Mouse (Mus musculus): ENCODE data around the gene Aktip. TPM values are rescaled to one million over a fixed set of nuclear protein-coding genes. Genes with fewer than 3 reads are reported as not detected.

The Aktip gene
- polyA plus RNA-seq, 2 experiments, result 30.4 to 58.0 TPM

DNA sequence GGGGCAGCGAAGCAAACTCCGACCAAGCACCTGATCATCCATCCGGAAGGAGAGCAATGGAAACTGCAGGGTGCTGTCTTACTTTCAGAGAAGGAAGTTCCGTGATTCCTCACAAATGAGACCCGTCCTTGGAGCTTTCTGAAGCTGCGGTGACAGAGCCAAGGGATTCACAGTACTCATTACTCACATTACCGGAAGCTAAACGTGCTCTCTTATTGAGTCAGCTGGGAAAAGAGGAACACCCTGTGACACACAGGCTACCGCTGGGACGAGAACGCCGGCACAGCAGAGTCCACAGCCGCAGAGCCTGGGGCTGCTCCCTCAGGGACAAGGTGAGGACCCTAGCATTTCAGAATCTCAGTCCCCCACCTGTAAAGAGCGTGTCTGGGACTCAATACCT is 23.6 kb downstream of the Aktip start:
- Histone ChIP-seq H3K4me2 (replicated peaks; ENCODE audit: low read depth, low read length, severe bottlenecking) (no peak overlapping the region), H3K4me3 (replicated peaks; ENCODE audit: low read length) (no peak overlapping the region), H3K9me3 (ENCODE audit: control insufficient read depth, low read length) (no peaks in the 10 kb centered on the region), H3K27ac (replicated peaks; ENCODE audit: low read depth, low read length) (no peak overlapping the region), H3K9ac (ENCODE audit: low read depth, low read length, severe bottlenecking) (no peak overlapping the region), H3K36me3 (ENCODE audit: control insufficient read depth, insufficient read depth, low read length) (no peaks in the 10 kb centered on the region), H3K4me1 (ENCODE audit: control insufficient read depth, insufficient read depth, low read length) (peaks cover 6% of the 10 kb centered on the region), H3K27me3 (ENCODE audit: control insufficient read depth, insufficient read depth, low read length) (no peaks in the 10 kb centered on the region)
- ATAC-seq (ENCODE audit: low FRiP score, low read depth) (no peak), DNase-seq (ENCODE audit: low spot score) (no peak)
- TF ChIP-seq POLR2A (IDR thresholded peaks at IDR 0.05; ENCODE audit: borderline replicate concordance, extremely low read depth, insufficient read depth, insufficient read length), result no peak
- 82% methylated on average over 14 of the region's 14 CpGs for WGBS

DNA sequence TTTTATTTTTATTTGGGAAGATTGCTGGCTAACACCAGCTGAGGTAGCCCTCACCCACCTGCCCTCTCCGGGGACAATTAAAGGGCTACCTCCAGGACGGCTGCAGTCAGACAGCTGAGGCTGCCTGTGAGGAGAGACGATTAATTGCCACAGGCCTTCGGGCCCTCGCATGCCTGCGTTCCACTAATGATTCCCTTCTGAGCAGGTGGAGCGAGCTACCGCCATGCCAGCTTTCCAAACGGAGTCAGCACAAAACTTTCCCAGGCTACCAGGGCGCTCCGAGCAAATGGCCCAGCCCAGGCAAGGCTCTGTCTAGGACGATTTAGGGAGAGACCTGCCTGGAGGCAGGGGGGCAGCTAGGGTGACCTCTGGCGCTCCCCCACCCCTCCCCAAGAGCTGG is 28.2 kb downstream of the Aktip start:
- H3K4me2 ChIP-seq (replicated peaks; ENCODE audit: low read depth, low read length, severe bottlenecking), result no peak overlapping the region
- no peaks in the 10 kb centered on the region for H3K27me3 ChIP-seq (ENCODE audit: control insufficient read depth, insufficient read depth, low read length)
- peak; percentile 47; the same call in 1 of the 2 replicates for ATAC-seq (ENCODE audit: low FRiP score, low read depth)
- no peaks in the 10 kb centered on the region for H3K36me3 ChIP-seq (ENCODE audit: control insufficient read depth, insufficient read depth, low read length)
- no peak overlapping the region for H3K4me3 ChIP-seq (replicated peaks; ENCODE audit: low read length)
- H3K9ac ChIP-seq (ENCODE audit: low read depth, low read length, severe bottlenecking), result no peak overlapping the region
- peak; percentile 26 for DNase-seq (ENCODE audit: low spot score)
- no peaks in the 10 kb centered on the region for H3K9me3 ChIP-seq (ENCODE audit: control insufficient read depth, low read length)
- peaks cover 6% of the 10 kb centered on the region for H3K4me1 ChIP-seq (ENCODE audit: control insufficient read depth, insufficient read depth, low read length)
- 13% methylated on average over 13 of the region's 13 CpGs for WGBS
- H3K27ac ChIP-seq (replicated peaks; ENCODE audit: low read depth, low read length), result no peak overlapping the region
- no peak for TF ChIP-seq POLR2A (IDR thresholded peaks at IDR 0.05; ENCODE audit: borderline replicate concordance, extremely low read depth, insufficient read depth, insufficient read length)

DNA sequence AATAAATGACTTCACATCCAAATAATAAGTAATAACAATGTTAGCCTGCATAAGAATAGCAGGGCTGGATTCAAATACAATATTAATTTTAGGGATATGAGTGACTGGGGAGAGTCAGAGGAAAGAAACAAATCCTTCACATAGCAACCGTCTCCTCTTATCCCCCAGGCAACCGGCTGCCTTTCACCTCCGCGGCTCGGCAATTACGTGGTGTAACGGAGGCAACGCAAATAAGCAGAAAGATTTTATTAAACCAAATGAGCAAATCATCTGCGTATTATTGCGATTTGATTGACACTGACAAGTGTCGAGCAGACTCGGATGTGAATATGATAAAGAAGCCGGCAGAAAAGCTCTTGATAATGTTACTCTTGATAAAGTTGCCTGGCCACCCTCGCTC is 28.9 kb downstream of the Aktip start:
- TF ChIP-seq POLR2A (IDR thresholded peaks at IDR 0.05; ENCODE audit: borderline replicate concordance, extremely low read depth, insufficient read depth, insufficient read length), result no peak
- no peak overlapping the region for H3K27ac ChIP-seq (replicated peaks; ENCODE audit: low read depth, low read length)
- no peak overlapping the region for H3K9ac ChIP-seq (ENCODE audit: low read depth, low read length, severe bottlenecking)
- no peaks in the 10 kb centered on the region for H3K27me3 ChIP-seq (ENCODE audit: control insufficient read depth, insufficient read depth, low read length)
- DNase-seq (ENCODE audit: low spot score) (no peak), ATAC-seq (ENCODE audit: low FRiP score, low read depth) (no peak)
- H3K36me3 ChIP-seq (ENCODE audit: control insufficient read depth, insufficient read depth, low read length), result no peaks in the 10 kb centered on the region
- WGBS, result 33% methylated on average over 14 of the region's 14 CpGs
- H3K4me3 ChIP-seq (replicated peaks; ENCODE audit: low read length), result no peak overlapping the region
- peaks cover 6% of the 10 kb centered on the region for H3K4me1 ChIP-seq (ENCODE audit: control insufficient read depth, insufficient read depth, low read length)
- no peak overlapping the region for H3K4me2 ChIP-seq (replicated peaks; ENCODE audit: low read depth, low read length, severe bottlenecking)
- no peaks in the 10 kb centered on the region for H3K9me3 ChIP-seq (ENCODE audit: control insufficient read depth, low read length)

DNA sequence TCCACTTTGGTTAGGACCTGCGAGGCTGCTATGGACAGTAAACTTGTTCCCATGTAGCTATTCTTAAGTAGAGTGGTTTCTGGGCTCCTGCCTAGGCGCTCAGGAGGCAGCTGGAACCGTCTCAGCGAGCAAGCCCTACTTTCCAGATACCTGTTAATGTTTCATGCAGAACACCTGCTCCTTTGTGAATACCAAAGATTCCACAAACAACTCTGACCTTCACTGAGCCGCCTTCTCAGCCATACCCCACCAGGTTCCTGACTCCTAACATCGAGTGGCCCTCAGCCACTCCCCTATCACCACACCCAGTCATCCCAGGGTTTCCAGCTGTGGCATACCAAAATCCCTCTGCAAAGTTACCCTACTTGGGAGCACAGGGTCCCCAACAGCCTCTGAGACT is 29.6 kb downstream of the Aktip start:
- Histone ChIP-seq H3K9me3 (ENCODE audit: control insufficient read depth, low read length) (no peaks in the 10 kb centered on the region), H3K36me3 (ENCODE audit: control insufficient read depth, insufficient read depth, low read length) (no peaks in the 10 kb centered on the region), H3K4me3 (replicated peaks; ENCODE audit: low read length) (no peak overlapping the region), H3K27me3 (ENCODE audit: control insufficient read depth, insufficient read depth, low read length) (no peaks in the 10 kb centered on the region), H3K4me2 (replicated peaks; ENCODE audit: low read depth, low read length, severe bottlenecking) (no peak overlapping the region), H3K4me1 (ENCODE audit: control insufficient read depth, insufficient read depth, low read length) (peaks cover 6% of the 10 kb centered on the region), H3K27ac (replicated peaks; ENCODE audit: low read depth, low read length) (no peak overlapping the region), H3K9ac (ENCODE audit: low read depth, low read length, severe bottlenecking) (no peak overlapping the region)
- no peak for DNase-seq (ENCODE audit: low spot score)
- TF ChIP-seq POLR2A (IDR thresholded peaks at IDR 0.05; ENCODE audit: borderline replicate concordance, extremely low read depth, insufficient read depth, insufficient read length), result no peak
- ATAC-seq (ENCODE audit: low FRiP score, low read depth), result no peak
- WGBS, result 51% methylated on average over 6 of the region's 6 CpGs

DNA sequence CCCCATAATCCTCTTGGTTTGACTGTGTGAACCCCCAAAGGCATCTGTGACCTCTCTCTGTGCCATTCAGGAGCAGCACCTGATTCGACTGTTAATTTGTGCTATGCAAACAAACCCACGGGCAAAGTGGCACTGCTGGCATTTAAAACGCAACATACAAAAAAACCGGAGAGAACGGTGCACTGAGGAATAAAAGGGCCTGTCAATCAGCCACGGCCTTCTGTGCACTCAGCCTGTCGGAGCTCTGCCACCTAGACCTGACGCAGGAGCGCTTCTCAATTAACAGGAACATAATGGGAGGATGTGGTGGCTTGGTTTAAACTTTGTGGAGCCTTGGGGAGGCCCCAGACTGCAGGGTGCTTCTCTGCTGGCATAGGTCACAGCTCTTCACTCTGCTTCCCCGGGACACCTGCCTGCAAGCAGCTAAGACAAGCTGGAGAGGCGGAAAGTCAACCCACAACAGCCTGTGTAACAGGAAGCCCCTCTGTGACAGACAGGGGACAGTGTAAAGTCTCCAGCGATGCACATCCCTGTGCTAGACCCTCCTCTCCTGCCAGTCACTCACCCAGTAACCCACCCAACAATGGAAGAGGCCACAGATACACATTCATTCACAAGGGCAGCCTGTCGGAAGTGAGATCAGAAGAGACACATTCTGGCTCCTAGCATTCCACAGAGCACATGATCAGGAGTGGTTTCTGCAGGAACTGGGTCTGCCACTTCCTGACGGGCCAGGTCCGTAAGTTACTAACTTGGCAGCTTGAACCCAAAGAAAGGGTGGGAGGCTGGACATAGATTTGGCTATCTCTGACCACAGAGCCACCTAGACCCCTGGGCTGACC is 39.6 kb downstream of the Aktip start:
- Histone ChIP-seq H3K4me1 (ENCODE audit: control insufficient read depth, insufficient read depth, low read length) (no peaks in the 10 kb centered on the region), H3K27ac (replicated peaks; ENCODE audit: low read depth, low read length) (no peak overlapping the region), H3K4me2 (replicated peaks; ENCODE audit: low read depth, low read length, severe bottlenecking) (no peak overlapping the region), H3K27me3 (ENCODE audit: control insufficient read depth, insufficient read depth, low read length) (no peaks in the 10 kb centered on the region), H3K36me3 (ENCODE audit: control insufficient read depth, insufficient read depth, low read length) (no peaks in the 10 kb centered on the region), H3K4me3 (replicated peaks; ENCODE audit: low read length) (no peak overlapping the region), H3K9me3 (ENCODE audit: control insufficient read depth, low read length) (peaks cover 3% of the 10 kb centered on the region; the same call in 1 of the 2 replicates), H3K9ac (ENCODE audit: low read depth, low read length, severe bottlenecking) (no peak overlapping the region)
- TF ChIP-seq POLR2A (IDR thresholded peaks at IDR 0.05; ENCODE audit: borderline replicate concordance, extremely low read depth, insufficient read depth, insufficient read length), result no peak
- 62% methylated on average over 15 of the region's 15 CpGs for WGBS
- DNase-seq (ENCODE audit: low spot score) (no peak), ATAC-seq (ENCODE audit: low FRiP score, low read depth) (no peak)

Measured in limb, embryonic 14.5 days (tissue).